Mouse (Mus musculus) testis, adult 2 months (tissue): ENCODE results near the gene Rec8. TPM values are rescaled to one million over a fixed set of nuclear protein-coding genes. Genes with fewer than 3 reads are reported as not detected.
A peak's percentile ranks its signal among the peaks of the same experiment; 100 is the strongest.

Source experiments
- H3K27ac ChIP-seq: fragments of 200-500 bp; 2 replicates; pipeline ENCODE4 v1.5.1; 2012; ENCODE audit warnings: low read depth, low read length; ENCODE audit not compliant: control insufficient read depth, insufficient read depth
- H3K27me3 ChIP-seq: fragments of 200-500 bp; 2 replicates; pipeline ENCODE4 v1.6.1; 2012; ENCODE audit warnings: mild to moderate bottlenecking, low read length, moderate library complexity; ENCODE audit not compliant: control insufficient read depth, insufficient read depth
- H3K36me3 ChIP-seq: fragments of 200-500 bp; 2 replicates; pipeline ENCODE4 v1.6.1; 2012; ENCODE audit warnings: mild to moderate bottlenecking, low read length; ENCODE audit not compliant: control insufficient read depth, insufficient read depth
- H3K4me1 ChIP-seq: fragments of 200-500 bp; 2 replicates; pipeline ENCODE4 v1.6.1; 2012; ENCODE audit warnings: low read length; ENCODE audit not compliant: control insufficient read depth, insufficient read depth
- H3K4me3 ChIP-seq: fragments of 200-500 bp; 2 replicates; pipeline ENCODE4 v1.5.1; 2012; ENCODE audit warnings: low read depth, mild to moderate bottlenecking, low read length, moderate library complexity, mixed read lengths; ENCODE audit not compliant: control insufficient read depth
- CTCF ChIP-seq: fragments of 200-500 bp; IDR thresholded peaks from 2 replicates; pipeline ENCODE4 v1.5.1; 2012; ENCODE audit warnings: low read depth, mild to moderate bottlenecking, inconsistent platforms, low read length, moderate library complexity; ENCODE audit not compliant: control insufficient read depth, insufficient read depth, insufficient replicate concordance
- POLR2A ChIP-seq: fragments of 200-500 bp; IDR thresholded peaks from 2 replicates; pipeline ENCODE4 v1.6.1; 2012; ENCODE audit warnings: low read depth, mild to moderate bottlenecking, inconsistent platforms, low read length, moderate library complexity; ENCODE audit not compliant: control insufficient read depth
- polyA plus RNA-seq: library from polyadenylated mRNA; depleted of rRNA; stranded (reverse); fragments of >200 nt; gene quantifications from 2 replicates; pipeline ENCODE4 v1.2.3, GENCODE M21; 2012

Rec8 gene
- polyA plus RNA-seq, 1 experiment = 65.8 TPM

DNA sequence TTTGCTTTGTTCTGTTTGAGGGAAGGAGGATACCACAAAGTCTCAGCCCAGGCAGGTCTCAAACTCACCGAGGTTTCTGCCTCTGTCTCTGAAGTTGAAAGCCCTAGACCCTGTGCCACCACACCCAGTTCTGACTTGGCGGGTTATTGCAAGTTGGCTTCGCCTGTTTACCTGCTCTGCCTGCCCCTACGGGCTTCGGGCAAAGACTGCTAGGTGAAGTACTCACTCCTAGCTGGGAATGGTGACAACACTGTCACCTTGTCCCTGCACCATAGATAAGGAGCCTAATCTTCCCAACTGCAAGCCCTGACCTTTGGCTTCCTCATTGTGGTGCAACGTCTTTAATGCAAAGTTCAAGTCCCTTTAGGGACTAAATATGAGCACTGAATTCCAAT, 32.3 kb upstream of the Rec8 start:
- Histone ChIP-seq H3K36me3 (no peaks in the 10 kb centered on the region), H3K27me3 (no peaks in the 10 kb centered on the region), H3K27ac (peak overlapping the region; percentile 52; the same call in 1 of the 2 replicates), H3K4me1 (peaks cover 5% of the 10 kb centered on the region), H3K4me3 (no peak overlapping the region)
- TF ChIP-seq POLR2A (no peak), CTCF (no peak)

DNA sequence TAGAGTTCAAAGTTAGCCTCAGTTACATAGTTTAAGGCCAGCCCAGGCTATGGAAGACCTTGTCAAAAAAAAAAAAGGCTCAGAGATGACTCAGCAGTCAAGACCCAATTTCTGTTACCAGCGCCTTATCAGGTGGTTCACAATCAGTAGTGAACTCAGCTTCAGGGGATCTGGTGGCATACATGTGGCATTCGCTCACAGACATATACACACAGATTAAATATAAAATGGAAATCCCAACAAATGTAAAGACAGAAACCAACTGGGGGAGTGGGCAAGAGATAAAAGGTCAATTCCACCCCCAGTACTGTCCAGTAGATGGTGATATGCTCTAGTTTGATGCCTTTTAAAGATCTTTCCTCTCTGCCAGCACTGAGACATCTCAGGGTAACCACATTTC, 31.7 kb upstream of the Rec8 start:
- TF ChIP-seq POLR2A (no peak), CTCF (no peak)
- no peak overlapping the region for H3K4me3 ChIP-seq
- no peaks in the 10 kb centered on the region for H3K27me3 ChIP-seq
- H3K36me3 ChIP-seq = no peaks in the 10 kb centered on the region
- H3K27ac ChIP-seq = no peak overlapping the region
- H3K4me1 ChIP-seq = peaks cover 7% of the 10 kb centered on the region

DNA sequence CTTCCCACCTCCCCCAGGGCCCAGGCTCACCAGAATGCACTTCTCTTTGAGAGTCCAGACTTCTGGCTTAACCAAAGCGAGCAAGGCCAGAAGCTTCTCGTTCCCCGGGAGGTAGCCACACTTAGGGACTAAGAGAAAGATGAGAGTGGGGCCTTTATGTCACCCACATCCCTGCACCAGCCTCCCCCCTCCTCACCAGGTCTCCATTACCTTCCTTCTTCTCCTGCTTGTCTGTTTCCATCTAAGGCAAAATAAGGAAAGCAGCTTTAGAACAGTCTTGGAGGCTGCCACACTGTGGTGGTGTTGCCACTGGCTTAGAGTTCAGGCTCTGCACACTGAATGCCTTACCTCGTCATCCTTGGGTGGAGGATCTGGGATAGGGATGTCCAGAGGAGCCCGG, 28.6 kb upstream of the Rec8 start:
- H3K27me3 ChIP-seq = no peaks in the 10 kb centered on the region
- no peaks in the 10 kb centered on the region for H3K36me3 ChIP-seq
- H3K4me1 ChIP-seq = peaks cover 16% of the 10 kb centered on the region
- TF ChIP-seq CTCF = no peak
- no peak for TF ChIP-seq POLR2A
- no peak overlapping the region for H3K4me3 ChIP-seq
- H3K27ac ChIP-seq = no peak overlapping the region

DNA sequence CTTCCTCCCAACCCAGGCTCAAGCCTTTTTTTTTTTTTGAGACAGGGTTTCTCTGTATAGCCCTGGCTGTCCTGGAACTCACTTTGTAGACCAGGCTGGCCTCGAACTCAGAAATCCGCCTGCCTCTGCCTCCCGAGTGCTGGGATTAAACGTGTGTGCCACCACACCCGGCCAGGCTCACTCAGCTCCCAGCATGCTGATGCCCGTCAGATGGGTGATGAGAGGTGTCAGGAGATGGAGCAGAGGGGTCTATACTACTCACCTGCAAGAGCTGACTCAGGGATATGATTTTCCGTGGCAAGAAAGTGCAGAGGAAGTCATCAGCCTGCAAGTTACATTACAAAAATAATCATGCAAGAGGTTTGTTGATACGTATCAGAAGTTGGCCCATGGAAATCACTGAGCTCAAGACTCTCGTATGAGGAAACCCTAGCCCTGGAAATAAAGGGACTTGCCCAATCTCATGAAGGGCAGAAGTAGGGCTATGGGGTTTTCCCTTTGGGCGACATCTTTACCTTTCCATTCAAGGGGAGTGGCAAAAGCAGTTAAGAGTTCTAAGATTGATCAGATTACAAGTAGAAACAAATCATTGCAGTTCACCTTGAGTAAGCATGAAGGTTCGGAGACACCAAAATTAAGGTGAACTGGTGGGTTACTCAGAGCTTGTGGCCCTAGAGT, 27.9 kb upstream of the Rec8 start:
- Histone ChIP-seq H3K4me1 (peaks cover 13% of the 10 kb centered on the region), H3K36me3 (no peaks in the 10 kb centered on the region), H3K27me3 (no peaks in the 10 kb centered on the region), H3K27ac (peak overlapping the region; percentile 78), H3K4me3 (peak overlapping the region; percentile 88; the same call in 1 of the 2 replicates)
- no peak for TF ChIP-seq POLR2A
- TF ChIP-seq CTCF = no peak

DNA sequence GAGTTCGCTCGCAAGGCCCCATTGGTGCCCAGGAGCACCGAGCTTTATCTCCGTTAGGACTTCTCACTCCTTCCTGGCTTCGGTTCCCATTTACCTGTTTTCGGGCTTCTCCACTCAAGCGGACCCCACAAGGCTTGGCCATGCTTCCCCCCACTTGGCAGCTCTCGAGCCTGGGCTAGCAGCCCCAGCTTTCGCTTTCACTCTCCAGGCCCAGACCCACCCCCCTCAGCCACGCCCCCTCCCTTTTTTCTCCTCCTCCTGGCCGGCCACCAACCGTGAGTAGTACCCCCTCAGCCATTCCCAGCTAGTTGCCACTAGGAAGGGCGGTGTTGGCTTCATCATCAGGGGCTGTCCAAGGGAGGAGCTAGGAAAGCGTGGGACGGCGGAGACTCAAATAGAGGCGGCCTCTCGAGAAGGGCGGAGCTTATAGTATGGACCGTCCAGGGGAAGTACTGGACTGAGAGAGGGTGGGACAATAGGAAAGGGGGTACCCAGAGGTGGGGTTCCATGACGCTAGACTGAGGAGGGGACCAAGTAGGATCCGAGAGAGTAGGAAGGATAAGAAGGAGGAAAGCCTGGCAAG, 27.0 kb upstream of the Rec8 start, which contains the start of gene Psme2:
Psme2 (minus strand) TSS at position 366 of the 583 bp plus-strand sequence.
- peaks cover 13% of the 10 kb centered on the region for H3K4me1 ChIP-seq
- H3K4me3 ChIP-seq = peak within 1 kb of the TSS; percentile 88
- peak within 1 kb of the TSS; percentile 87 for H3K27ac ChIP-seq
- H3K27me3 ChIP-seq = no peaks in the 10 kb centered on the region
- no peaks in the 10 kb centered on the region for H3K36me3 ChIP-seq
- TF ChIP-seq POLR2A (peak; percentile 25; the same call in 1 of the 2 replicates), CTCF (no peak)

DNA sequence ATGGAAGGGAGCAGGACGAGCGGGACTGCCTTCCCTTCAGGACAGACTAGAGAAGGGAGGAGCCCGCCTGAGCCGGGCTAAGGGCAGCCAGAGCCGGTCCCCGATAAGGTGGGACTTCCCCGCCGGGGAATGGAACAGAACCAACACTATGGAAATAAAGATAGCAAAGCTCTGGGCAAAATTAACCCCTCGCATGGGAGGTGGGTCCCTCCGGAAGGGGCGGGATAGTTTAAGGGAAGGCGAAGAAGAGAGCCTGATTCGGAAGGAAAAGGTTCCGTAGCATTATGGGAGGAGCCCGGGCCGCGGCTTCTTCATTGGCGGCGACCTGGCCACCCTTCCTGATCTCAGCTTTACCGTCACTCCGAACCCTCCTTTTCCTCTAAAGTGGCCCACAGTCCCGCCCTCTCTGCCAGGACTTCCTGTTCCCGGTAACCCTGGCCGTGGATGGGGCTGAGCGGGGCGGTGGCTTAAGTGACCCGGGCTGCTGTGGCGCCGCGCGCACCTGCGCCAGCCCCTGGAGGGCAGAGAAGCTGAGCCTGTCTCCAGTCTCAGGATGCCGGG, 26.4 kb upstream of the Rec8 start, which contains the start of gene Rnf31:
Rnf31 (plus strand) TSS at position 378 of the 561 bp plus-strand sequence.
- H3K4me3 ChIP-seq = peak within 1 kb of the TSS; percentile 88
- H3K27ac ChIP-seq = peak within 1 kb of the TSS; percentile 87
- no peaks in the 10 kb centered on the region for H3K36me3 ChIP-seq
- H3K27me3 ChIP-seq = no peaks in the 10 kb centered on the region
- TF ChIP-seq POLR2A = peak; percentile 38; the same call in 1 of the 2 replicates
- no peak for TF ChIP-seq CTCF
- peaks cover 16% of the 10 kb centered on the region for H3K4me1 ChIP-seq

DNA sequence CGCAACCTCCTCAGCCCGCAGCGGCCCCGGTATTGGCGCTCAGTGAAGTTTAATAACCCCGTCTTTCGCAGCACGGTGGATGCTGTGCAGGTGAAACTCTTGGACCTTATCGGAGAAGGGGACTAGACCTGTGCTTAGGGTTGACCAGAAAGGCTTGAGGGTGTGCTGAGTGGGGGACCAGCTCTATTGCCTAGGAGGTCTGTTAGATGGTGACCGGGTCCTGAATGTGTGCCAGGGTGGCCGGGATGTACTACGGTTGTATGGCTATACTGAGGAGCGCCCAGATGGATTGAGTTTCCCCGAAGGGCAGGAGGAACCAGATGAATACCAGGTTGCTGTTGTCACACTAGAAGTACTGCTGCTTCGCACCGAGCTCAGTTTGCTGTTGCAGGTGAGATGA, 25.6 kb upstream of the Rec8 start:
- H3K4me1 ChIP-seq = peaks cover 19% of the 10 kb centered on the region
- peak overlapping the region; percentile 88 for H3K4me3 ChIP-seq
- H3K36me3 ChIP-seq = no peaks in the 10 kb centered on the region
- TF ChIP-seq POLR2A = no peak
- no peak for TF ChIP-seq CTCF
- no peak overlapping the region for H3K27ac ChIP-seq
- no peaks in the 10 kb centered on the region for H3K27me3 ChIP-seq
